Mouse (Mus musculus) limb, embryonic 12.5 days (tissue): ENCODE measurements at regions not wholly inside any gene's neighbourhood (a gene's known extent, or its start where the extent isn't known, plus 50 kb on each side); places are given as distances from the start of the nearest gene placed in this dataset.

Source experiments
- ATAC-seq: fragments of 200-750 bp; cut with Nextera tagmentation; 2 replicates; pipeline ENCODE4 v1.8.0; 2017; ENCODE audit warnings: low read depth, moderate TSS enrichment; ENCODE audit not compliant: insufficient number of reproducible peaks, insufficient read depth, low FRiP score, low TSS enrichment
- H3K27ac ChIP-seq: fragments of 300-500 bp; sonication (generic); 2 replicates; pipeline ENCODE4 v1.5.1; 2016; ENCODE audit warnings: mild to moderate bottlenecking, moderate library complexity
- H3K27me3 ChIP-seq: fragments of 300-500 bp; sonication (generic); 2 replicates; pipeline ENCODE4 v1.6.1; 2016; ENCODE audit warnings: mild to moderate bottlenecking, moderate library complexity
- H3K36me3 ChIP-seq: fragments of 300-500 bp; sonication (generic); 2 replicates; pipeline ENCODE4 v1.6.1; 2016; ENCODE audit warnings: mild to moderate bottlenecking, moderate library complexity
- H3K4me1 ChIP-seq: fragments of 300-500 bp; sonication (generic); replicated peaks from 2 replicates; pipeline ENCODE4 v1.6.1; 2016
- H3K4me2 ChIP-seq: fragments of 300-500 bp; sonication (generic); 2 replicates; pipeline ENCODE4 v1.6.1; 2016; ENCODE audit warnings: mild to moderate bottlenecking, moderate library complexity
- H3K4me3 ChIP-seq: fragments of 300-500 bp; sonication (generic); replicated peaks from 2 replicates; pipeline ENCODE4 v1.5.1; 2016; ENCODE audit warnings: mild to moderate bottlenecking
- H3K9ac ChIP-seq: fragments of 300-500 bp; sonication (generic); replicated peaks from 2 replicates; pipeline ENCODE4 v1.6.1; 2016; ENCODE audit warnings: mild to moderate bottlenecking, moderate library complexity
- H3K9me3 ChIP-seq: fragments of 300-500 bp; sonication (generic); 2 replicates; pipeline ENCODE4 v1.6.1; 2016; ENCODE audit warnings: mild to moderate bottlenecking, moderate library complexity
- WGBS: fragments of 180-500 bp; shearing (Covaris S2); methylation state at CpG from one replicate; pipeline ENCODE4 v1.1.7; 2016; 5-methylcytosine and 5-hydroxymethylcytosine counted together

- Histone ChIP-seq H3K4me3 (no peak overlapping the region), H3K9ac (no peak overlapping the region), H3K27me3 (no peaks in the 10 kb centered on the region), H3K4me2 (no peak overlapping the region), H3K36me3 (no peaks in the 10 kb centered on the region), H3K9me3 (no peaks in the 10 kb centered on the region; the same call in 1 of the 2 replicates), H3K4me1 (no peaks in the 10 kb centered on the region), H3K27ac (no peak overlapping the region)
- ATAC-seq, result no peak
- 90% methylated on average over 6 of the region's 6 CpGs for WGBS
These were observed 188.6 kb downstream of the Xxylt1 start for GRCm38 (mm10) chr16:30892606-30893005.

DNA sequence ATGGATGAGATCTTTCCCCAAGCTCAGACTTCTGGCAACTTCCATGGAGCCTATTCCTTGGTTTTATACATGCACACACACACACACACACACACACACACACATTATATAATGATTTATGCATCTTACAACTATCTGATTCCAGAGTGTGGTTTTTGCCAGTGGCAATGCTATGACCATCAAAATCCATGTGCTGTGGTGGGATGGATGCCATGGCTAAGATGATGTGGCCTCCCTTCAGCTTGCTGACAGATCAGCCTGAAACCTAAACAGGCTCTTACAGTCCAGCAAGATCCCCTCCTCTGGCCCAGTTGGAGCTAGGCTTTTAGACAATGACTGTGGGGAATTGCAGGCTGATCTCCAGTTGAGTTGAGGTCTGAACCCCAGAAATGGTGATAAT, 187.1 kb downstream of the Xxylt1 start:
- H3K9ac ChIP-seq, result no peak overlapping the region
- H3K27me3 ChIP-seq, result no peaks in the 10 kb centered on the region
- no peak overlapping the region for H3K4me2 ChIP-seq
- no peak overlapping the region for H3K4me3 ChIP-seq
- H3K36me3 ChIP-seq, result no peaks in the 10 kb centered on the region
- H3K9me3 ChIP-seq, result no peaks in the 10 kb centered on the region; the same call in 1 of the 2 replicates
- H3K27ac ChIP-seq, result no peak overlapping the region
- no peaks in the 10 kb centered on the region for H3K4me1 ChIP-seq
- no peak for ATAC-seq

DNA sequence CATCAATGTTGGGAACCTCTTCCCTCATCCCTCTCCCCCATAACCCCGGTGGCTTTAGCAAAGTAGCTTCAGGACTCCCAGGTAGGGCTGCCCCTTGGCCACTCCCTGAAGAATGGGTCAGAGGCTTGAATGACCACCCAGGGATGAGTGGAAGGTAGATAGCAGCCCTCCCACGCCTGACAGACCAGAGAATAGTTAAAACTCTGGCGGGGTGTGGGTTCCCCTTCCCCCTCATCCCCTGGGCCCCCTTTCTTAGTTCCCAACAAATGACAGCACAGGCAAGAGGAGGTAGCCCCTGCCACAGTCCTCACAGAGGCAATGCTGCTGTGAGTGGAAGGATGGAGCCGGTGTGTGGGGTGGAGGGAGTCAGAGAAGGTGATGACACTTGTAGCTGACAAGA, 186.2 kb downstream of the Xxylt1 start:
- Histone ChIP-seq H3K36me3 (no peaks in the 10 kb centered on the region), H3K9me3 (no peaks in the 10 kb centered on the region; the same call in 1 of the 2 replicates), H3K27me3 (no peaks in the 10 kb centered on the region), H3K9ac (no peak overlapping the region), H3K4me2 (no peak overlapping the region), H3K27ac (no peak overlapping the region), H3K4me3 (no peak overlapping the region), H3K4me1 (no peaks in the 10 kb centered on the region)
- ATAC-seq, result no peak
- WGBS, result 86% methylated on average over 4 of the region's 4 CpGs

- no peak overlapping the region for H3K27ac ChIP-seq
- 87% methylated on average over 3 of the region's 3 CpGs for WGBS
- H3K27me3 ChIP-seq, result no peaks in the 10 kb centered on the region
- no peaks in the 10 kb centered on the region for H3K36me3 ChIP-seq
- H3K9ac ChIP-seq, result no peak overlapping the region
- H3K4me1 ChIP-seq, result no peaks in the 10 kb centered on the region
- no peak for ATAC-seq
- no peak overlapping the region for H3K4me3 ChIP-seq
- no peak overlapping the region for H3K4me2 ChIP-seq
- no peaks in the 10 kb centered on the region for H3K9me3 ChIP-seq
These were observed 183.9 kb downstream of the Xxylt1 start for GRCm38 (mm10) chr16:30897371-30897770.

- Histone ChIP-seq H3K36me3 (no peaks in the 10 kb centered on the region), H3K27me3 (no peaks in the 10 kb centered on the region)
These were observed 181.1 kb downstream of the Xxylt1 start for GRCm38 (mm10) chr16:30900121-30900520.

DNA sequence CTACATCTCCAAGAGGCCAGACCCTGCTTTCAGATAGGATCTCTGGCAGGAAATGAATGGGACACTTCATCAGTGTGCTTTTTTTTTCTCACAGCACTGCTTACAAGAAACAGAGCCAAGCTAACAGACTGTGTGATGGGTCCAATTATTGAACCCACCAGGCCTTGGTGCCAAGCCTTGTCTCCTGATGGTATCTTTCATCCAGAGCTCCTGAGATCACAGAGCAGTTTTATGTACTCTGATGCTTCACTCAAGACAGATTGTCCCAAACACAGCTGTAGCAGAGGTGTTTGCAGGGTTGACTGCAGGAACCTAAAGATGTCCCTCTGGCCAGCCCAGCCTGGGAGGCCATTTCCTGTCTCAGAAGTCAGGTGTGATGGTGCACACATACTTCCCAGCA, 179.9 kb downstream of the Xxylt1 start:
- ATAC-seq, result no peak
- Histone ChIP-seq H3K9me3 (peaks cover 20% of the 10 kb centered on the region), H3K27me3 (no peaks in the 10 kb centered on the region), H3K4me1 (no peaks in the 10 kb centered on the region), H3K9ac (no peak overlapping the region), H3K4me2 (no peak overlapping the region), H3K4me3 (no peak overlapping the region), H3K27ac (no peak overlapping the region), H3K36me3 (no peaks in the 10 kb centered on the region)

More at GRCm38 (mm10) chr16:30900121-30900520, 181.1 kb downstream of the Xxylt1 start:
- H3K4me3 ChIP-seq, result no peak overlapping the region
- no peak overlapping the region for H3K4me2 ChIP-seq
- H3K4me1 ChIP-seq, result no peaks in the 10 kb centered on the region
- 86% methylated on average over 2 of the region's 2 CpGs for WGBS
- no peak overlapping the region for H3K27ac ChIP-seq
- H3K9me3 ChIP-seq, result peaks cover 20% of the 10 kb centered on the region
- no peak for ATAC-seq
- H3K9ac ChIP-seq, result no peak overlapping the region
